26 mouse cellular contexts compared by ENCODE assay signal in the genomic region with DNA sequence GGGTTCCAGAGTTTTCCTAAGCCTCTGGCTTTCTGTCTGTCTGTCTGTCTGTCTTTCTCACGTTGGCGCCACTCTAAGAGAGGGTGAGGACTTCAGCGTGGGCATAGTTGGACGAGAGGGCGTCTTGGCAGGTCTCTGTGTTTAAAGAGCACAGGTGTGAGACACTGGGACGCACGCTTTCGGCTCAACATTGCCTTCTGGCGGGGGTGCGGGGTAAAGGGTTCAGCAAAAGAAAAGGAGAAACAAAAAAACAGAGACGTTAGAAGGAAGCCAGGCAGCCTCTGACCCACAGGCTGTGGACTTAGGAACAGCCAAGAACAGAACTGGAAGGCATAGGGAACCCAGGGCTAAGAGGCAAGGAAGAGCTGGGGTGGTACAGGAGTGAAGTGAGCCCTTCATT. TPM values are rescaled to one million over a fixed set of nuclear protein-coding genes. Genes with fewer than 3 reads are reported as not detected.
"Had no signal": no experiment of that assay in that cellular context is flagged by ENCODE, and none has a peak within 500 bp of the region (broad histone marks: within the 10 kb centered on the region; RNA-seq: fewer than 3 reads in every experiment).

No protein-coding gene starts in this region.

- H3K4me1 ChIP-seq: heart, embryonic 13.5 days; heart, embryonic 15.5 days; kidney, embryonic 15.5 days; limb, embryonic 13.5 days; liver, embryonic 13.5 days had no signal

- H3K4me2 ChIP-seq: heart, embryonic 11.5 days; heart, embryonic 13.5 days; heart, embryonic 15.5 days; hindbrain, embryonic 13.5 days; hindbrain, embryonic 15.5 days; kidney, embryonic 15.5 days; limb, embryonic 13.5 days; limb, embryonic 15.5 days; liver, embryonic 13.5 days had no signal

- H3K27ac ChIP-seq: heart, adult 2 months; heart, embryonic 13.5 days; heart, embryonic 15.5 days; hindbrain, embryonic 13.5 days; hindbrain, embryonic 15.5 days; hindbrain, postnatal 0 days; kidney, embryonic 15.5 days; kidney, postnatal 0 days; limb, embryonic 13.5 days; limb, embryonic 15.5 days; liver, embryonic 13.5 days had no signal

- ATAC-seq: hindbrain, postnatal 0 days; intestine, embryonic 16.5 days had no signal

- H3K9ac ChIP-seq: heart, embryonic 13.5 days; heart, embryonic 15.5 days; hindbrain, embryonic 13.5 days; hindbrain, embryonic 15.5 days; kidney, embryonic 15.5 days; limb, embryonic 13.5 days; limb, embryonic 15.5 days; liver, embryonic 13.5 days had no signal

- DNase-seq: gastrocnemius, postnatal 14 days; gastrocnemius, postnatal 36 days; heart, adult 11 months; heart, adult 2 months; heart, postnatal 14 days; heart, postnatal 36 days; kidney, adult 11 months; kidney, adult 2 months; kidney, adult 9 months; kidney, postnatal 14 days; kidney, postnatal 36 days; left cerebral cortex, postnatal 4 days; liver, embryonic 13.5 days had no signal

- H3K9me3 ChIP-seq: heart, embryonic 13.5 days; heart, embryonic 15.5 days; hindbrain, embryonic 15.5 days; kidney, embryonic 15.5 days; limb, embryonic 15.5 days; liver, embryonic 13.5 days had no signal

- H3K27me3 ChIP-seq: hindbrain, embryonic 15.5 days; liver, embryonic 13.5 days had no signal

- H3K4me3 ChIP-seq: heart, adult 2 months; heart, embryonic 13.5 days; heart, embryonic 15.5 days; hindbrain, embryonic 13.5 days; hindbrain, embryonic 15.5 days; kidney, embryonic 15.5 days; limb, embryonic 13.5 days; limb, embryonic 15.5 days; liver, embryonic 13.5 days had no signal

- H3K36me3 ChIP-seq: heart, embryonic 13.5 days; heart, embryonic 15.5 days; hindbrain, embryonic 15.5 days; kidney, embryonic 15.5 days; limb, embryonic 13.5 days; limb, embryonic 15.5 days; liver, embryonic 13.5 days had no signal

RNA-seq across cellular contexts. Expression of a gene that starts 20.1 kb away (rescaled TPM):
- total RNA-seq: hematopoietic stem cell, adult 5-6 weeks; liver, adult 2 months had no signal
- polyA plus RNA-seq: intestine, embryonic 16.5 days; liver, embryonic 13.5 days had no signal
